Mouse (Mus musculus) embryonic fibroblast, embryonic 13.5 days (primary cell): ENCODE results near the gene Cep112.

Experiments
- CTCF ChIP-seq: IDR thresholded peaks from 2 replicates; pipeline ENCODE4 v1.5.1; 2011; ENCODE audit warnings: mild to moderate bottlenecking, control low read depth, low read length, moderate library complexity, borderline replicate concordance; ENCODE audit not compliant: insufficient read depth
- POLR2A ChIP-seq: IDR thresholded peaks from 2 replicates; pipeline ENCODE4 v1.6.1; 2011; ENCODE audit warnings: low read depth, mild to moderate bottlenecking, control low read depth, low read length, moderate library complexity

DNA sequence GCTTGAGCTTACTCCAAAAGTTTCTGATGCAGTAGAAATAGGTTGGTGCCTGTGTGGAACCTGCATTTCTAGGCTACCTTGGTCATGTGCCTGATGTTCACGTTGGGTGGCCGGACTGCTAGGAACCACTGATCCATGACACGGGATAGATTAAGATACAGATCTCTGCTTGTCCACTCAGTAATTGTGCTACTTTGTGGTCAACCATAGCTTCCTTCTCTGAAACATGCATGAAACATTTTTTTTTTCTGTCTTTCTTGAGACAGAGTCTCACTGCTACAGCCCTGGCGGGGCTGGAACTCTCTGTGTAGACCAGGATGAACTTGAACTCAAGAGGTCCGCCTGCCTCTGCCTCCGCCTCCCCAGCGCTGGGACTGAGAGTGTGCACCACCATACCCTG, 48.2 kb upstream of the Cep112 start:
- TF ChIP-seq POLR2A = no peak
- no peak for TF ChIP-seq CTCF
